Mouse (Mus musculus) heart, embryonic 10.5 days (tissue): Measurements from ENCODE around the gene Gimap7. TPM values are rescaled to one million over a fixed set of nuclear protein-coding genes. Genes with fewer than 3 reads are reported as not detected.
A peak's percentile ranks its signal among the peaks of the same experiment; 100 is the strongest.

ENCODE experiments used
- DNase-seq: peaks from one replicate; pipeline ENCODE4 v3.0.0-alpha.2; 2017; ENCODE audit warnings: low spot score
- H3K27ac ChIP-seq: fragments of 300-500 bp; sonication (generic); 2 replicates; pipeline ENCODE4 v1.5.1; 2016; ENCODE audit warnings: mild to moderate bottlenecking
- H3K27me3 ChIP-seq: fragments of 300-500 bp; sonication (generic); 2 replicates; pipeline ENCODE4 v1.6.1; 2016; ENCODE audit warnings: mild to moderate bottlenecking; ENCODE audit not compliant: poor library complexity, insufficient read depth, severe bottlenecking
- H3K36me3 ChIP-seq: fragments of 300-500 bp; sonication (generic); 2 replicates; pipeline ENCODE4 v1.6.1; 2016; ENCODE audit warnings: mild to moderate bottlenecking, moderate library complexity
- H3K4me1 ChIP-seq: fragments of 300-500 bp; sonication (generic); 2 replicates; pipeline ENCODE4 v1.6.1; 2016; ENCODE audit warnings: mild to moderate bottlenecking
- H3K4me3 ChIP-seq: fragments of 300-500 bp; sonication (generic); 2 replicates; pipeline ENCODE4 v1.5.1; 2016; ENCODE audit warnings: mild to moderate bottlenecking, moderate library complexity
- H3K9me3 ChIP-seq: fragments of 300-500 bp; sonication (generic); 2 replicates; pipeline ENCODE4 v1.6.1; 2016; ENCODE audit warnings: mild to moderate bottlenecking, moderate library complexity
- WGBS: fragments of 180-500 bp; shearing (Covaris S2); methylation state at CpG from one replicate; pipeline ENCODE4 v1.1.7; 2016; 5-methylcytosine and 5-hydroxymethylcytosine counted together
- polyA plus RNA-seq: library from polyadenylated mRNA; unstranded; fragments of >200 nt; fragmentation: Nextera tagmentation; extraction: Ambion mirVana; gene quantifications from 2 replicates; pipeline ENCODE4 v1.2.1, GENCODE M21; 2016

Gimap7 gene
- polyA plus RNA-seq, 1 experiment from 2014 or later, result not detected

DNA sequence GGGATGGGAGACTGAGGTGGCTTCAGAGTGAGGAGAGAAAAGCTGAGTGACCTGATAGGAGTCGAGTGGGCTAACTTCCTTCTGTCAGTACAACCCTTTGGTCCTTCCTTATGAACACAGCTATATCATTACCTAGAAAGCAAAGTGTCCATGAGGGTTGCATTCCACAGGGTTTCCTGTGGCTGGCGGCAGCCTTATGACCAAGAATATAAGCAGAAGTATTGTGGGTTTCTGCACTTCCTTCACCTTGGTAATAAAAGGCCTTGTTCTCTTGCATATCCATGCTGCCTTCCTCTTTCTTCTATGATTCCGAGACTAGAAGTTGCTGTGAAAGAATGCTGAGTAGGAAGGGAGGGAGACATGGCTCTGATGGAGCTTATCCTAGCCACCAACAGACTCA, 19.5 kb upstream of the Gimap7 start:
- H3K27me3 ChIP-seq, result no peaks in the 10 kb centered on the region
- H3K36me3 ChIP-seq, result no peaks in the 10 kb centered on the region
- H3K9me3 ChIP-seq, result no peaks in the 10 kb centered on the region
- H3K27ac ChIP-seq, result peak overlapping the region; percentile 67; the same call in 1 of the 2 replicates
- no peak overlapping the region for H3K4me3 ChIP-seq
- 69% methylated on average over 3 of the region's 3 CpGs for WGBS
- H3K4me1 ChIP-seq, result no peaks in the 10 kb centered on the region
- DNase-seq, result no peak

DNA sequence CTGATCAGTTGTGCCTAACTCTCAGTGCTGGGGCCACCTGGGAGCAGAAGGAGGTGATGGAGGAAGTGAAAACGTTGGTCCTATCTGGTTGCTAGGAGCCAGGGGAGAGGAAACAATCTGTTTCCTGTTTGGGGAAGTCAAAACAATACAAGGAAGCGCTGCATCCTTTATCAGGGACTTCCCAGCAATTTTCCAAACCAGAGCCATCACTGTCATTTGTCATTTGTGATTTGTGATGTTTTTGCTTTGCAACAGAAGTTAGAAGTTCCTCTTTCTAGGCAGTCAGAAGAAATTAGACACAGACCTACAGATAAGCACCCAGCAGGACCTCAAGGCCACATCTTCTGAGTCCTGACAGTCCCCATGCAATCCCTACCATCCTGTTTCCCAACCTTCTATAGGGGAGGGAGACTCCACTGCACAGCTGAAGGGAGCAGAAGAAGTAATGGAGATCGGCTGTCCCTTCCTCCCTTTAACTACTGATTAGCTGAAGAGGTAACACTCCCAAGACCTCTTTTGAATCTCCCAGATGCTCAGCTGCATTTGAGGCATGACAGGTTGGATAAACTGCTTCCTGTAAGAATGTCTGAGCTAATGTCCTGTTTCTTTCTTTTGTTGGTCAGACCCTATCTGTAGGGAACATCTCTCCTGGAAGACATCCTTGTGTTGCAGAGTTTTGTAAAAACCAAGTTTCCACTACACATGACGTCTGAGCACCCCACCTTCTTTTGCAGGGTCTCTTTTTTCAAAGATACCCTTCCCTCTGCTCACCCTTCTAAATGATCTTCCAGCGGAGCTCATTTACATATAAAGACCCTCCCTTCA, 18.0 kb upstream of the Gimap7 start:
- no peaks in the 10 kb centered on the region for H3K4me1 ChIP-seq
- no peaks in the 10 kb centered on the region for H3K9me3 ChIP-seq
- 38% methylated on average over 5 of the region's 5 CpGs for WGBS
- H3K27ac ChIP-seq, result peak overlapping the region; percentile 62; the same call in 1 of the 2 replicates
- no peak overlapping the region for H3K4me3 ChIP-seq
- DNase-seq, result no peak
- no peaks in the 10 kb centered on the region for H3K27me3 ChIP-seq
- H3K36me3 ChIP-seq, result no peaks in the 10 kb centered on the region

DNA sequence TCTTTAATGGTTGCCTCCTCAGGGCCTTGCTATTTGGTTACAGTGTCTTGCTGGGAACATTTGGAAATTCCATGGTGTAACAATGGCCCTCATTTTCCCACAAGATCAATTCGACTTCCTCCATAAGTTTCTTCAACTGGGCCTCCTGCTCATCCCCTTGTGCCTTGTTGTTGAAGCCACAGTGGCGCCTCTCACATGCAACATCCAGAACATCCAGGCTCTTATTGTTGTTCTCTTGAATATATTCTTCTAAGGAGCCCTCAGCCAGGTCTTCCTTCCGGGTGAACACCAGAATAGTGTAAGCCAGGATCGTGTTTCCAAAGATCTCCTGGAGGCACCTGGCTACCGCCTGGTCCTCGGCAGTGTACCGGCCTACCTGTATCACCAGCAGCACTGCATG, 16.3 kb upstream of the Gimap7 start:
- H3K27ac ChIP-seq, result no peak overlapping the region
- no peaks in the 10 kb centered on the region for H3K36me3 ChIP-seq
- no peaks in the 10 kb centered on the region for H3K9me3 ChIP-seq
- H3K27me3 ChIP-seq, result no peaks in the 10 kb centered on the region
- H3K4me3 ChIP-seq, result no peak overlapping the region
- H3K4me1 ChIP-seq, result peaks cover 4% of the 10 kb centered on the region; the same call in 1 of the 2 replicates
- 82% methylated on average over 7 of the region's 7 CpGs for WGBS
- no peak for DNase-seq

DNA sequence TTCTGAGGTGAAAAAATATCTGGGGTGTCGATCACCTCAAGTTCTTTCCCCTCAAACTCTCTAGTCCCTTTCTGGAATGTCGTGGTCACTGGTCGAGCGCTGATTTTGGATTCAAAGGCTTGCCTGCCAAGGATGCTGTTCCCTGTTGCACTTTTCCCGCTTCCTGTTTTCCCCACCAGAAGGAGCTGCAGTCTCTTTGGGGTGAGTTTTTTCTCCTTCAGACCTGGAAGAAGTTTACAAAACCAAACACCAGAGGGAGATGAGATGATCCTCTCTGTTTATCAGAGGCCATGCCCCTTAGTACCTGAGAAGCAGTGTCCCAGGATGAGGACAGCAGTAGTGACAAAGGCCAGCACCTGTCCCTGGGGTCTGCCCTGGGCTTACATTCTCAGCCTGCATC, 15.8 kb upstream of the Gimap7 start:
- no peaks in the 10 kb centered on the region for H3K9me3 ChIP-seq
- WGBS, result 64% methylated on average over 5 of the region's 5 CpGs

DNA sequence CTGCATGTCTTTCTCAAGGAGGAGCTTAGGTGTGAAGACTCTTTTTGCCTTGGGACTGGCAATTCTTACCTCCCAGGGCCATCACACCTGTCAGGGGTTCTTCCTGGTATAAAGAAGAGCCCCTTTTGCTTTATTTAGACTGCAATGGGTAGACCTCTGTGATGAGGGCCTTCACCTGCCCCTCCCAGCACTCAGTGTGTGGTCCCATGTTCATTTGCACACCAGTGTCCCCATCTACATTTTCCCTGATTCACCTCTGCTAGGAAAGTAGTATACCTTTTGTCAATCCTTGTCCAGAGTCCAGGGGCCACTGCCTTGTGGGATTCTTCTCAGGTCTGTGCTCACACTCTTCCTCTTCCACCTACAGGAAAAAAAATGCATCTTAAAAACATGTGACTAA, 14.3 kb upstream of the Gimap7 start:
- Histone ChIP-seq H3K9me3 (no peaks in the 10 kb centered on the region), H3K27ac (peak overlapping the region; percentile 16; the same call in 1 of the 2 replicates), H3K36me3 (no peaks in the 10 kb centered on the region), H3K27me3 (no peaks in the 10 kb centered on the region), H3K4me1 (peaks cover 4% of the 10 kb centered on the region; the same call in 1 of the 2 replicates), H3K4me3 (no peak overlapping the region)
- no peak for DNase-seq

More for the DNA sequence above, 15.8 kb upstream of the Gimap7 start:
- no peaks in the 10 kb centered on the region for H3K27me3 ChIP-seq
- H3K36me3 ChIP-seq, result no peaks in the 10 kb centered on the region
- H3K27ac ChIP-seq, result no peak overlapping the region
- peaks cover 4% of the 10 kb centered on the region; the same call in 1 of the 2 replicates for H3K4me1 ChIP-seq
- DNase-seq, result no peak
- H3K4me3 ChIP-seq, result no peak overlapping the region

DNA sequence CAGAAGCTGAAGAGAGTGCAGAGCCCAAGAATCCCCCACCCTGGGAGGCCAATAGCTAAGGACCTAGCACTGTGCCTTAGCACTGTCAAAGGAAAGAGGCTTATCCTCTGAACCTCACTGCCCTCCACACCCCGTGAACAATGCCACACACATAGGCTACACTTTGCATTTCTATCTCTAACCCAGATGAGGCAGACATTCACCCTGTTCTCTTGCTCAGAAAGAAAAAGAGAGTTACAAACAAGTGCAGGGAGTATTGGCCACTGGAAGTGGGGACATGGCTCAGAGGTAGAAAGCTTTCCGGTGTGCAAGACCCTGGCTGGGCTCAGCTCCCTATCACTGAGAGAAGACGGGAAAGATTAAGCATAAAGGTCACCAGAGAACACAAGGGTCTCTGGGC, 12.3 kb upstream of the Gimap7 start:
- H3K27ac ChIP-seq, result peak overlapping the region; percentile 53; the same call in 1 of the 2 replicates
- no peaks in the 10 kb centered on the region for H3K9me3 ChIP-seq
- no peaks in the 10 kb centered on the region for H3K27me3 ChIP-seq
- DNase-seq, result no peak
- peak overlapping the region; percentile 30 for H3K4me3 ChIP-seq
- 40% methylated on average over 3 of the region's 3 CpGs for WGBS
- peaks cover 4% of the 10 kb centered on the region; the same call in 1 of the 2 replicates for H3K4me1 ChIP-seq
- no peaks in the 10 kb centered on the region for H3K36me3 ChIP-seq

DNA sequence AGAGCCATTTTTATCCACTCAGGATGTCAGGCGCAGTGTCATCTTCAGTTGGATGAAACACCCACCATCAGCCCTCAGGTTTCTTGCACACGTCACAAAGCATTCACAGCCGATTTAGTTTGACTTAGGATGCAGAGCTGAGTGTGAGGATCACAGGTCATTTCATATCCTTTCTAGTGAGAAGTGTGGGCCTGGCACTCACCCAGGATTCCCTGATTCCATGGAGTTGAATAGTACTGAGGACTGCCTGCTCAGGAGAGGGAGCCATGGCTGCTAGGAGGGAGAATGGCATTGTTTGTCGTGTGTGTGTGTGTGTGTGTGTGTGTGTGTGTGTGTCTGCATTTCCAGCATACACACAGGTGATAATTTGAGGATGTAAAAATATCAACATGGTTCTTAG, 1.9 kb downstream of the Gimap7 start:
- 84% methylated on average over 4 of the region's 4 CpGs for WGBS
- DNase-seq, result no peak
- H3K4me1 ChIP-seq, result peaks cover 2% of the 10 kb centered on the region; the same call in 1 of the 2 replicates
- no peaks in the 10 kb centered on the region for H3K9me3 ChIP-seq
- H3K27me3 ChIP-seq, result no peaks in the 10 kb centered on the region
- no peak overlapping the region for H3K27ac ChIP-seq
- H3K36me3 ChIP-seq, result no peaks in the 10 kb centered on the region
- H3K4me3 ChIP-seq, result no peak overlapping the region

DNA sequence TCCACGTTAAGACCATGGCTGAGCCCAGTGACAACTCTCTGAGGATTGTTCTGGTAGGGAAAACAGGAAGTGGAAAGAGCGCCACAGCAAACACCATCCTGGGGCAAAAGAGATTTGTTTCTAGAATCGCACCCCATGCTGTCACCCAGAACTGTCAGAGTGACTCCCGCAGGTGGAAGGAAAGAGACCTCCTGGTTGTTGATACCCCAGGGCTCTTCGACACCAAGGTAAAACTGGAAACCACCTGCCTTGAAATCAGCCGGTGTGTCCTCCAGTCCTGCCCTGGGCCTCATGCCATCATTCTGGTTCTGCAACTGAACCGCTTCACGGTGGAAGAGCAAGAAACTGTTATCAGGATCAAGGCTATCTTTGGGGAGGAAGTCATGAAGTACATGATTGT, 5.0 kb downstream of the Gimap7 start:
- Histone ChIP-seq H3K36me3 (no peaks in the 10 kb centered on the region), H3K4me3 (no peak overlapping the region), H3K9me3 (no peaks in the 10 kb centered on the region), H3K27ac (no peak overlapping the region), H3K4me1 (peaks cover 9% of the 10 kb centered on the region), H3K27me3 (no peaks in the 10 kb centered on the region)
- 73% methylated on average over 8 of the region's 8 CpGs for WGBS
- no peak for DNase-seq

DNA sequence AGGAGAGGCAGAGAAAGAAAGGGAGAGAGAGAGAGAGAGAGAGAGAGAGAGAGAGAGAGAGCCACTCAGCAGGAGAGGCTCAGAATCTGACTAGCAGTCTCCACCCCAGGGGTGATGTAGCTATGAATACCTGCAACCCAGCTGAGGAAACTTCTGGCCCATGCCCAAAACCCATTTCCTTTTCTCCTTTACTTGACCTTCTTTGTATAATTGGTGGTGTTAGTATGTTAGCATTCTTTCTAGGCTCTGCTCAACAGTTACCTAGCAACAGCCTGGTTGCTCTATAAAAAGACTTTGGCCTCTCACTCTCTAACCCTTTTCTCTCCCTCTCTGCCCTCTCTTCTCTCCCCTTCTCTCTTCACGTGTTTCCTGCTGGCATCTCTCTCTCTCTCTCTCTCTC, 7.1 kb downstream of the Gimap7 start:
- 0% methylated on average over 1 of the region's 1 CpGs for WGBS
- H3K4me1 ChIP-seq, result peaks cover 9% of the 10 kb centered on the region
- no peak overlapping the region; the same call in 1 of the 2 replicates for H3K27ac ChIP-seq
- no peaks in the 10 kb centered on the region for H3K9me3 ChIP-seq
- no peak overlapping the region for H3K4me3 ChIP-seq
- no peaks in the 10 kb centered on the region for H3K36me3 ChIP-seq
- DNase-seq, result no peak
- H3K27me3 ChIP-seq, result no peaks in the 10 kb centered on the region

DNA sequence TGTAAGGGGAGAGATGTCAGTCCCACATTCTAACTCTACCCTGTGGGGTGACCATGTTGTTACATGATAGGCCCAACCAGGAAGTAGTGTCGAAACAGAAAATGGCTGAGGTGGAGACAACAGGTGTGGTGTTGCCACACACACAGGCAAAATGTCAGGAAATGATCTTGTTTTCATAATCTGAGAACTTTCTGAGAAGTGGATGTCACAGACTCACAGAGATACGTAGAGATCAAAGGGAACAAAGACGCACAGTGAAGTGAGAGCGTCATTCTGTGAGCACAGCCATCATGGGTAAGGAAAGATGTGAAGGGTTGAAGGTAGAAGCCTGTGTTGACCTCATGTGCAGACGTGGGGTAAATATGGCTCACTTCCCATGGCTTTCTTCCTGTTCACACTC, 9.3 kb downstream of the Gimap7 start:
- Histone ChIP-seq H3K4me1 (peaks cover 9% of the 10 kb centered on the region), H3K27me3 (no peaks in the 10 kb centered on the region), H3K4me3 (no peak overlapping the region), H3K9me3 (no peaks in the 10 kb centered on the region), H3K36me3 (no peaks in the 10 kb centered on the region), H3K27ac (no peak overlapping the region)
- no peak for DNase-seq
- 87% methylated on average over 5 of the region's 5 CpGs for WGBS

DNA sequence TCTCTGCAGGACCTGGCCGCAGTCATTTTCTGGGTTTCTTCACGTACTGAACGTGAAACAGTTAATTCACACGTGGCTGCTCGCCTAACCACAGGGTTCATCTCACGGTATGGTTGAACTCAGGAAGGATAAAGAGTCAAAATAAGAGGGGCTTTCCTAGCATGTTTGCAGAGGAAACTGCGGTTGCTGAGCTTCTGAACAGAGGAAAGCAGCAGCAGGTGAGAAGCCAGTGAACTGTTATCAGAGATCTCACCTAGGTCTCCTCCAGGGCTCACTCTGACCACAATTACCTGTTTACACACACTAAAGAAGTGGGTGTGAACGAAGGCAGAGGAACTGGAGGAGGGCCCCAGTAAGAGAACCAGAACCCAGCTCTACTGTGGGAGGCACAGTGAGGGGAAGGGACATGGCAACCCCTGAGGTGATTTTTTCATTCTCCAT, 14.5 kb downstream of the Gimap7 start:
- no peaks in the 10 kb centered on the region for H3K9me3 ChIP-seq
- DNase-seq, result no peak
- WGBS, result 51% methylated on average over 8 of the region's 8 CpGs
- no peaks in the 10 kb centered on the region for H3K36me3 ChIP-seq
- no peaks in the 10 kb centered on the region for H3K4me1 ChIP-seq
- no peak overlapping the region for H3K4me3 ChIP-seq
- H3K27me3 ChIP-seq, result no peaks in the 10 kb centered on the region
- H3K27ac ChIP-seq, result no peak overlapping the region

DNA sequence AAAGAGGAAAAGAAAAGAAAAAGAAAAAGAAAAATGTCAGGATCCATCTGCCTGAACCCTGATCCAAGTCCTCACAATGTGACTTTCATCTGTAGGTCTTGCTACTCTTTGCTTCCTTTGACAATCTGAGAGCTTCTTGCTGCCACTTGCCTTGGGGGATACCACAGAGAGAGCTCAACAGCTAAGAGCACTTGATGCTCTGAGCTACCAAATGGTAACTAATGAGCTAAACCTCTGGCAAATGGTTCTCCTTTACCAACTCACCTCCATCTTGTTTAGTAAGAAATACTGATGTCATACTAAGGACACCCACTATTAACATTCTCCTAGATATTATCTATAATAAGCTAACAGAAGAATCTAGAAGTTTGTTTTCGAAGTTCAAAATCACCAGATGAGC, 15.2 kb downstream of the Gimap7 start:
- WGBS, result 72% methylated on average over 1 of the region's 1 CpGs
- Histone ChIP-seq H3K4me1 (no peaks in the 10 kb centered on the region), H3K27ac (no peak overlapping the region), H3K27me3 (no peaks in the 10 kb centered on the region), H3K9me3 (no peaks in the 10 kb centered on the region), H3K36me3 (no peaks in the 10 kb centered on the region), H3K4me3 (no peak overlapping the region)
- no peak for DNase-seq

DNA sequence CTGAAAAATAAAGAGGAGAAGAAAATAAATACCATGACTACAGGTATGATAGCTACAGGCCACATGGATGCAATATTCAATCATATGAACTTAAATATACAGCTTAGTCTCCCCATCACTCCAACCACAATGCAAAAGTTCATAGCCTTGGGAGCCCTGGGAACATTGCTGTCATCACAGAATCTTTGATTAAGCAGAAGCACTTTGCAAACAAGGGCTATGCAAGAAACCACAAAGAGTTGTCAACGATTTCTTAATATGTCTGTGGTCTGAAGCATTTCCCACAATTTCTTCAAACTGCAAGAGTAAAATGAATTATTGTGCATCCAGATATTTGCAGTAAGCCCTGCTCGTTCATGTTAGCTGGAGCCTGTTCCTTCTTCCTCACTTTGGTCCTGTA, 18.6 kb downstream of the Gimap7 start:
- Histone ChIP-seq H3K4me1 (peaks cover 9% of the 10 kb centered on the region; the same call in 1 of the 2 replicates), H3K4me3 (no peak overlapping the region), H3K36me3 (no peaks in the 10 kb centered on the region; the same call in 1 of the 2 replicates), H3K9me3 (no peaks in the 10 kb centered on the region), H3K27me3 (peaks cover 15% of the 10 kb centered on the region), H3K27ac (no peak overlapping the region)
- no peak for DNase-seq
- whole genome bisulfite sequencing, result 84% methylated on average over 2 of the region's 2 CpGs
